Mouse (Mus musculus) neural tube, embryonic 14.5 days (tissue): ENCODE data around the gene Flywch1. TPM values are rescaled to one million over a fixed set of nuclear protein-coding genes. Genes with fewer than 3 reads are reported as not detected.
A peak's percentile ranks its signal among the peaks of the same experiment; 100 is the strongest.

Source experiments
- ATAC-seq: fragments of 200-750 bp; cut with Nextera tagmentation; 2 replicates; pipeline ENCODE4 v1.8.0; 2017; ENCODE audit warnings: low read depth, mild to moderate bottlenecking, moderate TSS enrichment, moderate library complexity
- H3K27ac ChIP-seq: fragments of 300-500 bp; sonication (generic); 2 replicates; pipeline ENCODE4 v1.5.1; 2014; ENCODE audit warnings: low read depth, mild to moderate bottlenecking, control low read depth, low read length, moderate library complexity, mixed read lengths
- H3K27me3 ChIP-seq: fragments of 300-500 bp; sonication (generic); 2 replicates; pipeline ENCODE4 v1.6.1; 2014; ENCODE audit warnings: low read length; ENCODE audit not compliant: control insufficient read depth, insufficient read depth
- H3K36me3 ChIP-seq: fragments of 300-500 bp; sonication (generic); 2 replicates; pipeline ENCODE4 v1.6.1; 2014; ENCODE audit warnings: low read length, mixed read lengths; ENCODE audit not compliant: control insufficient read depth, insufficient read depth
- H3K4me1 ChIP-seq: fragments of 300-500 bp; sonication (generic); 2 replicates; pipeline ENCODE4 v1.6.1; 2014; ENCODE audit warnings: low read length; ENCODE audit not compliant: control insufficient read depth, insufficient read depth
- H3K4me2 ChIP-seq: fragments of 300-500 bp; sonication (generic); 2 replicates; pipeline ENCODE4 v1.6.1; 2014; ENCODE audit warnings: mild to moderate bottlenecking, low read depth, low read length, control low read depth
- H3K4me3 ChIP-seq: fragments of 300-500 bp; sonication (generic); 2 replicates; pipeline ENCODE4 v1.5.1; 2014; ENCODE audit warnings: low read depth, low read length, control low read depth, mixed read lengths
- H3K9ac ChIP-seq: fragments of 300-500 bp; sonication (generic); replicated peaks from 2 replicates; pipeline ENCODE4 v1.6.1; 2014; ENCODE audit warnings: low read depth, mild to moderate bottlenecking, control low read depth, low read length, mixed read lengths
- H3K9me3 ChIP-seq: fragments of 300-500 bp; sonication (generic); 2 replicates; pipeline ENCODE4 v1.6.1; 2016; ENCODE audit warnings: low read length; ENCODE audit not compliant: control insufficient read depth
- WGBS: fragments of 180-500 bp; shearing (Covaris S2); extraction: QIAGEN DNeasy Blood & Tissue Kit; methylation state at CpG from one replicate; pipeline ENCODE4 v1.1.7; 2014; 5-methylcytosine and 5-hydroxymethylcytosine counted together
- polyA plus RNA-seq: library from polyadenylated mRNA; unstranded; fragments of >200 nt; fragmentation: Nextera tagmentation; extraction: Ambion mirVana; gene quantifications from 2 replicates; pipeline ENCODE4 v1.2.1, GENCODE M21; 2014

Flywch1 gene
- polyA plus RNA-seq, 1 experiment from 2014 or later: 192 TPM

- Histone ChIP-seq H3K4me1 (peaks cover 28% of the 10 kb centered on the region), H3K9ac (peak overlapping the region; percentile 92), H3K27ac (peak overlapping the region; percentile 99), H3K36me3 (0 out of 2 replicates have a peak, but pooled peaks cover under 1% of the 10 kb centered on the region), H3K4me2 (peak overlapping the region; percentile 96), H3K9me3 (no peaks in the 10 kb centered on the region), H3K4me3 (peak overlapping the region; percentile 96), H3K27me3 (no peaks in the 10 kb centered on the region)
- ATAC-seq: peak; percentile 65
- under 1% methylated on average over 49 of the region's 83 CpGs for WGBS
Measured at GRCm38 (mm10) chr17:23803366-23804041, 32.1 kb upstream of the Flywch1 start.

DNA sequence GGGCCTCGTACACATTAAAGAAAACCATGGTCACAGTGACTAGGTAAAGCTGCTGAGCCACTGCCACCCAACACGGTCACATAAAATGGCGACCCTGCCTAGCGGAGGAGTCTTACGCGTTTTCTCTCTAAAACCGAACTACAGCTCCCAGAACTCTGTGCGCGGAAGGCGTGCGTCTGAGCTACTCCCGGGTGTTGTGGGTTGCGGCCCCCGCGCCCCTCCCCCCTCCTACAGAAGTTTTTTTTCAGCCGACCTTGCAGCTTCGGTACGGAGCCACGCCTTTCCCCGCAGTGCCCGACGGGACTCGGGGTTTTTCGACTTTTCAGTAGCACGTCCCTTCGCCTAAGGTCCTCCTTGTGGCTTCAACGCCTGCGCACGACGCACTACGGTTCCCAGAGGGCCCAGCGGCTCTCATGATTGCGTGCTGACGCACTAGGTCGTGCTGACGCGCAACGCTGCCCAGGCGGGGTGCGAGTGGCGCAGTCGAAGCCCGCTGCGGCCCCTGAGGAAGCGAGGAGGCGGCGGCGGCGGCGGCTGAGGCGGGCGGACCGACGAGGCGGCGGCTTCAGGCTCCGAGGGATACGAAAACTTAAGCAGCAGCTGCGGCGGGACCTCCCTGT is 31.5 kb upstream of the Flywch1 start:
- under 1% methylated on average over 56 of the region's 60 CpGs for WGBS
- H3K4me1 ChIP-seq: peaks cover 28% of the 10 kb centered on the region

DNA sequence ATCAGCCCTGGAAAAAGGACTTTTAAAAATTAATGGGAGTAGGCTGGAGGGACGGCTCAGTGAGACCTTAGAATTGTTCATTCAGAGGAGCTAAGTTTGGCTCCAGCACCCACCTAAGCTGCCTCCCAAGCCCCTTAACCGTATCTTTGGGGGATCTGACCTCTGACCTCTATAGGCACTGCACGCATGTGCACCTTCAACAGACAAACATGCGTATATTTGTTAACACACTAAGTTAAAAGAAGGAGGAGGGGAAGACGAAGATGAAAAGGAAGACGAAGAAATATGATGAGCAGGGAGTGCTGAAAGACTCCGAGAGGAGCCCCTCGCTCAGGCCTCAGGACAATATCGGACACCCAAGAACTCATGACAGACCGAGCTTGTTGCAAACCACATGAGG is 30.2 kb upstream of the Flywch1 start:
- Histone ChIP-seq H3K27me3 (no peaks in the 10 kb centered on the region), H3K9ac (no peak overlapping the region), H3K4me1 (peaks cover 23% of the 10 kb centered on the region), H3K27ac (no peak overlapping the region), H3K4me3 (no peak overlapping the region), H3K9me3 (no peaks in the 10 kb centered on the region), H3K4me2 (no peak overlapping the region), H3K36me3 (no peaks in the 10 kb centered on the region)
- 93% methylated on average over 10 of the region's 10 CpGs for WGBS
- ATAC-seq: no peak

More for the DNA sequence above, 31.5 kb upstream of the Flywch1 start:
- peak; percentile 98 for ATAC-seq
- peak overlapping the region; percentile 92 for H3K9ac ChIP-seq
- H3K4me3 ChIP-seq: peak overlapping the region; percentile 96
- H3K9me3 ChIP-seq: no peaks in the 10 kb centered on the region
- no peaks in the 10 kb centered on the region for H3K36me3 ChIP-seq
- H3K4me2 ChIP-seq: peak overlapping the region; percentile 60
- peak overlapping the region; percentile 99 for H3K27ac ChIP-seq
- no peaks in the 10 kb centered on the region for H3K27me3 ChIP-seq

DNA sequence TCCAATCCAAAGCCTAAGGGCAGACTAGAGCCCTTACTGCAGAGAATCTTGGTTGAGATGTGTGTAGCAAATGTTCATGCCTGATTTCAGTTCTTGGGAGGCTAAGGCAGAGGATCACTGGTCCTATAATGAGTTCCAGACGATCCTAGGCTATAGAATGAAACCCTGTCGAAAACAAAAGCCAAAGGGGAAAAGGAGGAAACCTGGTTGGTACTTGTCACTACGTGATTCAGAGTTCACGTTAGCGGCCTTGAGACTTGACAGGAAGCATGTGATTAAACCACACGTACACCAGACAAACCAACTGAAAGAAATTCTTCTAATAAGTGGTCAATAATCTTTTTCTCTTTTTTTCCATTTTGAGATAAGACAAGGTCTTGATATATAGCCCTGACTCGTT is 25.9 kb upstream of the Flywch1 start:
- WGBS: 88% methylated on average over 7 of the region's 7 CpGs
- no peak for ATAC-seq
- no peaks in the 10 kb centered on the region for H3K9me3 ChIP-seq

DNA sequence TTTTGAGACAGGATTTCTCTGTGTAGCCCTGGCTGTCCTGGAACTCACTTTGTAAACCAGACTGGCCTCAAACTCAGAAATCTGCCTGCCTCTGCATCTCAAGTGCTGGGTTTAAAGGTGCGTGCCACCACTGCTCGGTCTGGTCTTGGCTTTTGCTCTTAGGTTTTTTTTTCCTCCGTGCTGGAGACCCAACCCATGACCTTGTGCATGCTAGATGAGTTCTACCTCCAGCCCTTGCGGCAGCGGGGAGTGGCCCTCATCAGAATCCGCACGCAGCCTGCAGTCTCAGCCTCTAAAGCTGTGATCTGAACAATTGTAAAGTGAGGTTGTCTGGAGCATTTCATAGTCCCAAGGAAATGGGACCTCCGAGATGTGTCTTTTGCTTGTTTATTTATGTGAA is 23.9 kb upstream of the Flywch1 start:
- Histone ChIP-seq H3K4me2 (no peak overlapping the region), H3K27me3 (no peaks in the 10 kb centered on the region), H3K9ac (no peak overlapping the region), H3K36me3 (no peaks in the 10 kb centered on the region), H3K27ac (no peak overlapping the region), H3K4me1 (peaks cover under 1% of the 10 kb centered on the region; the same call in 1 of the 2 replicates), H3K4me3 (no peak overlapping the region), H3K9me3 (no peaks in the 10 kb centered on the region)
- 95% methylated on average over 8 of the region's 8 CpGs for WGBS
- ATAC-seq: no peak

More for the DNA sequence above, 25.9 kb upstream of the Flywch1 start:
- no peak overlapping the region for H3K27ac ChIP-seq
- H3K4me1 ChIP-seq: 0 out of 2 replicates have a peak, but pooled peaks cover 1% of the 10 kb centered on the region
- H3K4me2 ChIP-seq: no peak overlapping the region
- H3K36me3 ChIP-seq: no peaks in the 10 kb centered on the region
- H3K9ac ChIP-seq: no peak overlapping the region
- H3K4me3 ChIP-seq: no peak overlapping the region
- no peaks in the 10 kb centered on the region for H3K27me3 ChIP-seq

DNA sequence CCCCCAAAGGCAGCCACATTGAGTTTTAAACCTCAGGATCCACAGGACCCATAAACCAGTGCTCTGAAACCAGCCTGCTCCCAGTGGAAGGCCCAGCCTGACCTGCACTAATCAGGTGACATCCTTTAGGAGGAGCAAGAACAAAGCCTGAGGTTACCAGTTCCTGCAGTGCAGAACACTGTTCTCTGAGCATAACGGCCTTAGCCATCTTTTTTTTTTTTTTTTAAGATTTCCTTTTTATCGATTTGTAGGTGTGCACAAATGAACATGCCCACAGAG is 19.6 kb upstream of the Flywch1 start:
- Histone ChIP-seq H3K27me3 (no peaks in the 10 kb centered on the region), H3K27ac (peak overlapping the region; percentile 94), H3K36me3 (no peaks in the 10 kb centered on the region), H3K4me1 (peaks cover 10% of the 10 kb centered on the region), H3K9ac (peak overlapping the region; percentile 65), H3K4me2 (peak overlapping the region; percentile 75), H3K9me3 (no peaks in the 10 kb centered on the region), H3K4me3 (peak overlapping the region; percentile 35)
- WGBS: 48% methylated on average over 2 of the region's 2 CpGs
- ATAC-seq: no peak; the same call in 1 of the 2 replicates

DNA sequence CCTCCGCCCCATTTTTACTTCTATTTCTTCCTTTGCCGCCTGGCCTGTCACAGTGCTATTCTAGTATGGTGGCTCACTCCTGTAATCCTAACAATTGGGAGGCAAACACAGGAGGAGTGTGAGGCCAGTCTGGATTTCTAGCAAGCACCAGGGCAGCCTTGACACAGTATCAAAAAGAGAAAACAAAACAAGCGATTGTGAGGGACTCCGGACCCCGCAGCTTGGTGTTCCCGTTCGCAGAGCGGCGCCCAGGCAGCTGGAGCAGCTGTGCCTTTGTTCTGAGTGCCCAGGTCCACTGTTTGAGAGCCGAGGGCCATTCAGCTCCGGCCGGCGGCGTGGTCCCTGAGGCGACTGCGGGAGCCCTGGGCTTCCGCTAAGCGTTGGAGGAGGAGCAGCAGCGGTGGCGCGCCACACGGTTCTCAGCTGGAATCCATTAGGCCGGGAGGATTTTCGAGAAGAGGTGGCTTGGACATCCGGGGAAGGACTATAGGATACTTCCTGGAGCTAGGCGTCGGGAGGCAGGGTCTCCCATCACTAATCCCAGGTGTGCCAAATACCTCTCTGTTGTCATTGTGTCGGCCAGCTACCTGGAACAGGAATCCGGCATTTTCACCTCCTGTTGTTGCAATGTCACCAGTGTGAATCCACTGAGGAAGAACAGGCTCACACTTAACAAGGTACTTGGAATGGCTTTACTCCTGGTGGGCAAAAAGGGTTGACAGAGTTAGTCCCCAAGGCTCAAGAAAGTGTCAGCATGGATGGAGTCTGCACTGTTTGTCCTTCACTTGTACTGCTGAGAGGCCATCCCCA is 19.1 kb upstream of the Flywch1 start, which contains the start of gene Srrm2:
Gene Srrm2, plus strand, starts transcription at position 264 of the 810 bp plus-strand sequence.
- ATAC-seq: peak; percentile 13
- H3K9me3 ChIP-seq: no peaks in the 10 kb centered on the region
- peak within 1 kb of the TSS; percentile 94 for H3K27ac ChIP-seq

DNA sequence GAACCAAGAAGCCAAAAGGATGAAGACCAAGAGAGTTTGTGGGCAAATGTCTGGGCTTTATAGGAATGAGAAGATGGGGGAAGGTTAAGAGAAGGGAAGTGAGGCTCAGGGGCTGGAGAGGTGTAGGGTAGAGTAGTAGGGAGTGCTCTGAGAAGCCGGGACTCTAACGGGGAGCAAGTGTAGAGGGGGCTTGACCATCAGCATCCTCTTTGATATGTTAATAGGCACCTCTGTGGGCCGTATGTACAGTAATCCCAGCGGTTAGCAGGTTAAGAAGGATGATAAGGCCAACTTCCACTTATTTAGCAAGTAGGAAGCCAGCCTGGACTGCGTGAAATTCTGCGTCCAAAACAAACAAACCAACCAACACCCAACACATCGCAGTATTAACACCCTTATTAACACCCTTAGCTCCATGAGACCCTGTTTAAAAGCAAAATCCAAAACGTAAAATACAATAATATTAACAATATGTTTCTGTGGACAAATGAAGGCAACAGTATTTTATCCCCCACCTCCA is 18.4 kb upstream of the Flywch1 start:
- Histone ChIP-seq H3K4me1 (peaks cover 10% of the 10 kb centered on the region), H3K27me3 (no peaks in the 10 kb centered on the region), H3K27ac (peak overlapping the region; percentile 94), H3K36me3 (no peaks in the 10 kb centered on the region), H3K9ac (peak overlapping the region; percentile 65), H3K4me2 (peak overlapping the region; percentile 75), H3K9me3 (no peaks in the 10 kb centered on the region), H3K4me3 (peak overlapping the region; percentile 35)
- WGBS: 11% methylated on average over 8 of the region's 8 CpGs
- no peak for ATAC-seq

More for the DNA sequence above, 19.1 kb upstream of the Flywch1 start, which contains the start of gene Srrm2:
- no peaks in the 10 kb centered on the region for H3K36me3 ChIP-seq
- H3K9ac ChIP-seq: peak within 1 kb of the TSS; percentile 65
- 2% methylated on average over 29 of the region's 29 CpGs for WGBS
- peak within 1 kb of the TSS; percentile 35 for H3K4me3 ChIP-seq
- no peaks in the 10 kb centered on the region for H3K27me3 ChIP-seq
- H3K4me1 ChIP-seq: peaks cover 10% of the 10 kb centered on the region
- H3K4me2 ChIP-seq: peak within 1 kb of the TSS; percentile 75
